Mouse (Mus musculus) intestine, postnatal 0 days (tissue): ENCODE measurements around the gene Borcs6. TPM values are rescaled to one million over a fixed set of nuclear protein-coding genes. Genes with fewer than 3 reads are reported as not detected.

Experiments
- ATAC-seq: fragments of 200-750 bp; cut with Nextera tagmentation; 2 replicates; pipeline ENCODE4 v1.8.0; 2017; ENCODE audit warnings: mild to moderate bottlenecking, moderate TSS enrichment, moderate library complexity
- H3K27ac ChIP-seq: fragments of 300-500 bp; sonication (generic); 2 replicates; pipeline ENCODE4 v1.5.1; 2014; ENCODE audit warnings: mild to moderate bottlenecking, low read depth, low read length, moderate library complexity
- H3K27me3 ChIP-seq: fragments of 300-500 bp; sonication (generic); replicated peaks from 2 replicates; pipeline ENCODE4 v1.6.1; 2014; ENCODE audit warnings: low read length, mixed read lengths; ENCODE audit not compliant: control insufficient read depth, insufficient read depth
- H3K36me3 ChIP-seq: fragments of 300-500 bp; sonication (generic); 2 replicates; pipeline ENCODE4 v1.6.1; 2014; ENCODE audit warnings: mild to moderate bottlenecking, moderate library complexity; ENCODE audit not compliant: control insufficient read depth, insufficient read depth
- H3K4me1 ChIP-seq: fragments of 300-500 bp; sonication (generic); replicated peaks from 2 replicates; pipeline ENCODE4 v1.6.1; 2014; ENCODE audit warnings: antibody characterized with exemption, low read length, mixed read lengths; ENCODE audit not compliant: control insufficient read depth, insufficient read depth
- H3K4me2 ChIP-seq: fragments of 300-500 bp; sonication (generic); replicated peaks from 2 replicates; pipeline ENCODE4 v1.6.1; 2014; ENCODE audit warnings: low read depth, mild to moderate bottlenecking, moderate library complexity
- H3K4me3 ChIP-seq: fragments of 300-500 bp; sonication (generic); 2 replicates; pipeline ENCODE4 v1.5.1; 2014; ENCODE audit warnings: low read depth, low read length
- H3K9ac ChIP-seq: fragments of 300-500 bp; sonication (generic); 2 replicates; pipeline ENCODE4 v1.6.1; 2014; ENCODE audit warnings: mild to moderate bottlenecking, low read depth, low read length
- H3K9me3 ChIP-seq: fragments of 300-500 bp; sonication (generic); 2 replicates; pipeline ENCODE4 v1.6.1; 2016; ENCODE audit warnings: mixed run types; ENCODE audit not compliant: control insufficient read depth
- CTCF ChIP-seq: sonication (generic); IDR thresholded peaks from 2 replicates; pipeline ENCODE4 v1.5.1; 2016; ENCODE audit warnings: low read depth, mild to moderate bottlenecking, control low read depth, antibody characterized with exemption, moderate library complexity
- WGBS: fragments of 180-500 bp; shearing (Covaris S2); extraction: QIAGEN DNeasy Blood & Tissue Kit; methylation state at CpG from one replicate; pipeline ENCODE4 v1.1.7; 2014; 5-methylcytosine and 5-hydroxymethylcytosine counted together
- polyA plus RNA-seq: library from polyadenylated mRNA; unstranded; fragments of >200 nt; fragmentation: Nextera tagmentation; extraction: Ambion mirVana; gene quantifications from 2 replicates; pipeline ENCODE4 v1.2.1, GENCODE M21; 2015

Gene Borcs6
- polyA plus RNA-seq, 1 experiment from 2014 or later = 13.4 TPM

DNA sequence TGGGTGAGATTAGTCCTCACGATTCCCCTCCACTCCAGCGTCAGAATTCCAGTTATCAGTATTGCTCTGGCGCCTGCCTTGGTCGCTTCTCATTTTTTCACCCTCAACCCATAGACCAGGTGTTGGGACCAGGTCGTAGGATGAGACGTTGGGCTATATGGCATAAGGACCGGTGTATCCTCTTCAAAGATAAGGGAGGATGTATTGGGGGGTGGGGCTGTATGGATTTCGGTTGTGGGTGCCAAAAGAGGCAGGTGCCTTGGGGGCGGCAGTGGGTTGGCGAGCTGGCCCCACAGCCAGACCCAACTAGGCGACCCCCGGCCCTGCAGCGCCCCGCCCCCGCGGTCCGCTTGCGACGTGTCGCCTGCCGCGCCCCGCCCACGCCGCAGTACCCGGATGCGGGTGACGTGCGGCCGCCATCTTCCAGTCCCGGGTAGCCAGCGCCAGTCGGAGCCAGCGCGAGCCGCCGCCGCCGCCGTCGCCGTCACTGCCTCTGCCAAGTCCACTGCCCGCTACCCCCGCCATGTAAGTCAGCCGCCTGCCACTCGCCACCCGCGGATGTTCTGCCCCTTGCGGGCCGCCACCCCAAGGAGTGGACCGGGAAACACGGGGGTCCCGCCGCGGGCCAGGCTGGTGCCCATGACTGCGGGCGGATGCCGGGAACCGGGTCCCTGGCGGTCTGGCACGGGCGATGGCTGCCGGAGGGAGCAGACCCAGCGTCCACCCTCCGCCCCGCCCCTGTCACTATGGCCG lies 28.8 kb downstream of the Borcs6 start, which contains the start of gene Vamp2:
Vamp2 (plus strand) TSS at position 388 of the 753 bp plus-strand sequence.
- Histone ChIP-seq H3K27ac (peak within 1 kb of the TSS; percentile 96), H3K4me1 (peaks cover 8% of the 10 kb centered on the region; the same call in 1 of the 2 replicates)
- WGBS = under 1% methylated on average over 61 of the region's 67 CpGs

GRCm38 (mm10) chr11:69088856-69089615 lies 29.5 kb downstream of the Borcs6 start:
- peaks cover 8% of the 10 kb centered on the region; the same call in 1 of the 2 replicates for H3K4me1 ChIP-seq
- no peaks in the 10 kb centered on the region for H3K9me3 ChIP-seq
- ATAC-seq = 0 out of 2 replicates have a peak, but pooled peaks have one; percentile 6
- peak overlapping the region; percentile 82 for H3K4me2 ChIP-seq
- H3K9ac ChIP-seq = peak overlapping the region; percentile 99
- peak overlapping the region; percentile 96 for H3K27ac ChIP-seq
- 5% methylated on average over 25 of the region's 25 CpGs for WGBS
- no peaks in the 10 kb centered on the region for H3K27me3 ChIP-seq
- peaks cover 19% of the 10 kb centered on the region; the same call in 1 of the 2 replicates for H3K36me3 ChIP-seq
- peak overlapping the region; percentile 100 for H3K4me3 ChIP-seq
- no peak for TF ChIP-seq CTCF

More for the DNA sequence above, 28.8 kb downstream of the Borcs6 start, which contains the start of gene Vamp2:
- 0 out of 2 replicates have a peak, but pooled peaks have one; percentile 1 for TF ChIP-seq CTCF
- Histone ChIP-seq H3K36me3 (peaks cover 19% of the 10 kb centered on the region; the same call in 1 of the 2 replicates), H3K4me2 (peak within 1 kb of the TSS; percentile 82), H3K4me3 (peak within 1 kb of the TSS; percentile 100), H3K9me3 (no peaks in the 10 kb centered on the region), H3K9ac (peak within 1 kb of the TSS; percentile 99), H3K27me3 (no peaks in the 10 kb centered on the region)
- ATAC-seq = peak; percentile 64

DNA sequence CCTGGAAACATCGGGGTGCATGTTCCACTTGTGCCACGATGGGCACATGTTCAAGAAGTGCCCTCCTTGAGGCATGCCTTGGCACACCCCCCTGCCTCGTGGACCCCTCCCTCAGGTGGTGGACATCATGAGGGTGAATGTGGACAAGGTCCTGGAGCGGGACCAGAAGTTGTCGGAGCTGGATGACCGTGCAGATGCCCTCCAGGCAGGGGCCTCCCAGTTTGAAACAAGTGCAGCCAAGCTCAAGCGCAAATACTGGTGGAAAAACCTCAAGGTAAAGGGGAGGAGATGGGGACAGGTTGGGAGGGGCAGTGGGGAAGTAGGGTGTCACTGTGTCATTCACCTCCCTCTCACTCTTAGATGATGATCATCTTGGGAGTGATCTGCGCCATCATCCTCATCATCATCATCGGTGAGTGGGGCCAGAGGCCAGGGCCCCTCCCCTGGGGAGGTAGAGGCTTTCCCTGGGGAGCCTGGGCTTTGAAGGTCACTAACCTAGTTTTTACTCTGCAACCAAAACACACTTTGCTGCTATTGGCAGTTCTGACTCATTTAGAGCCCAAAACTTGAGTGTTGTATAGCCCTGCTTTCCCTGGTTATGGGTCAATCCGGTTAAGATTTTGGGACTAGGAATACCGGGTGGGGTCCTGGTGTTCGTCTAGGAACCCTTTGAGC lies 30.2 kb downstream of the Borcs6 start:
- peaks cover 19% of the 10 kb centered on the region; the same call in 1 of the 2 replicates for H3K36me3 ChIP-seq
- WGBS = 79% methylated on average over 12 of the region's 12 CpGs
- H3K27ac ChIP-seq = no peak overlapping the region

GRCm38 (mm10) chr11:69090367-69090766 lies 30.9 kb downstream of the Borcs6 start:
- Histone ChIP-seq H3K27me3 (no peaks in the 10 kb centered on the region), H3K4me3 (no peak overlapping the region), H3K36me3 (peaks cover 19% of the 10 kb centered on the region; the same call in 1 of the 2 replicates), H3K27ac (no peak overlapping the region), H3K9ac (no peak overlapping the region), H3K9me3 (no peaks in the 10 kb centered on the region), H3K4me1 (peaks cover 10% of the 10 kb centered on the region; the same call in 1 of the 2 replicates), H3K4me2 (no peak overlapping the region)
- no peak for TF ChIP-seq CTCF
- WGBS = 63% methylated on average over 6 of the region's 6 CpGs
- no peak for ATAC-seq

More for the DNA sequence above, 30.2 kb downstream of the Borcs6 start:
- no peak for TF ChIP-seq CTCF
- Histone ChIP-seq H3K9ac (peak overlapping the region; percentile 99), H3K9me3 (no peaks in the 10 kb centered on the region), H3K4me1 (peaks cover 10% of the 10 kb centered on the region; the same call in 1 of the 2 replicates), H3K4me3 (peak overlapping the region; percentile 100), H3K27me3 (no peaks in the 10 kb centered on the region), H3K4me2 (peak overlapping the region; percentile 82)
- ATAC-seq = no peak

- Histone ChIP-seq H3K27ac (peak overlapping the region; percentile 43), H3K4me1 (peaks cover 10% of the 10 kb centered on the region; the same call in 1 of the 2 replicates), H3K4me3 (no peak overlapping the region), H3K9ac (no peak overlapping the region), H3K36me3 (peaks cover 19% of the 10 kb centered on the region; the same call in 1 of the 2 replicates), H3K9me3 (no peaks in the 10 kb centered on the region), H3K4me2 (no peak overlapping the region), H3K27me3 (no peaks in the 10 kb centered on the region)
- no peak for TF ChIP-seq CTCF
- ATAC-seq = no peak
- WGBS = 55% methylated on average over 7 of the region's 7 CpGs
These were observed 32.3 kb downstream of the Borcs6 start for GRCm38 (mm10) chr11:69091566-69092385.
